Mouse (Mus musculus) frontal cortex, postnatal 25 days (tissue): ENCODE measurements around the gene Pla2g12b.

Experiments
- DNase-seq, 2 experiments: peaks; one replicate each; pipeline ENCODE4 v3.0.0; 2022; ENCODE audit warnings: low spot score in 2 of 2

Pla2g12b gene

DNA sequence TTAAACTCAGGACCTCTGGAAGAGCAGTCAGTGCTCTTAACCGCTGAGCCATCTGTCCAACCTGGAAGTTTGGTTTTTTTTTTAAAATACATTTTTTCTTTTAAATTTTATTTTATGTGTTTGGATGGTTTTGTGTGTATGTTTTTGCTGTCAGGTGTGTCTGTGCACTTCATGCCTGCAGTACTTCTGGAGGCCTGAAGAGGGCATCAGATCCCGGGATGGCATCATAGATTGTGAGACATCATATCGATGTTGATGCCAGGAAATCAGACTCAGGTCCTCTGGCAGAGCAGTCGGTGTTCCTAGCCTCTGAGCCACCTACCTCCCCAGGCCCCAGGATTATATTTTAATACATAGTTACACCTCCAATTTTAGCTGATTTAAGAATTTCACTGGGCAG is 10.3 kb downstream of the Pla2g12b start:
- no peak for DNase-seq

DNA sequence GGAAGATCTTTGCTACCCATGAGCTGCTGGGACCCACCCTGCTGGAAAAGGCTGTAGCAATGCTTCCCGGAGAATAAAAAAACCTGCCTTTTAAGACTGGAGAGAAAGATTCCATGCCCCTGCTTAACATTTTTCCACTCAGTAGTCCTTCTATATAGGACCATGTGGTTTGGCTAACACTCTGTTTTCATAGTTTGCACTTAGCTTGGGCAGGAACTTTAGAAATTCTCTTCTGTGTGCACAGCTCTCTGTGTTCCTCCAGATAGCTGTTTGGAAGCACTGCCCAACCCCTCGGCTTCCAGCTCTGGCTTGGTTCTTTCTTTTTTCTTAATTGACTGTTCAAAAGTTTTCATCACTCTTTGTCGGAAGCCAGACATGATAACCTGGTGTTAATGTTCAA is 13.2 kb downstream of the Pla2g12b start:
- DNase-seq = no peak

DNA sequence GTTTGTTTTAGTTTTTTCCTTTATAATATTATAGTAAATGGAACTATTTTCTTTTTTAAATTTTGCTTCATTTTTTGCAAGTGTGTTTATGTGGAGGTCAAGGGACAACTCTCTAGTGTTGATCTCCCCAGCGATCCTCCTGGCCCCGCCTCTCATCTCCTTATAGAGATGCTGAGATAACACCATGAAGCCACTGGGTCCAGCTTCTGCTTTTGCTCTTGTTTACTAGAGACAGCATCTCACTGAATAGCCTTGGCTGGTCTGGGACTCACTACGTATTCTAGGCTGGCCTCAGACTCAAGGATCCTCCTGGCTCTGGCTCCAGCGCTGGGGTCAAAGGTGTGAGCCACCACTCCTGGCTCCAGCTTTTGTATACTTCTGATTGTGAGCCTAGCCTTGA is 16.1 kb downstream of the Pla2g12b start:
- no peak for DNase-seq

DNA sequence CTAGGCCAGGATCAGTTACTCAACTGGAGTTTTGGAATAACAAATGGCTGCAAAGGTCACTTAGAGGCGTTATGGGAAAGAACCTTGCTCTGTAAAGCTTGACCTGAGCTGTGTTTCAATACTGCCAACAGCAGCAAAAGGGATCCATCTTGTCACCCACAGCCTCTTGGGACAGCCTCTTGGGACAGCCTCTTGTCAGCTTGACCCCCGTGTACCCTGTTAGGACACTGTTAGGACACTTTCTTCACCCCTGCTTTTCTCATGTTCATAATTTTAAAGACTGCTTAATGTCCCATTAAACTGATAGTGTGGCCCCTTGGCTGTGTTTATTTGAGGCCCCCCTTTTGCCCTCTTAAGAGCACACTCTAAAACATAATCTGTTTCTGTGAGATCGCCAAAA is 21.0 kb downstream of the Pla2g12b start:
- no peak for DNase-seq

DNA sequence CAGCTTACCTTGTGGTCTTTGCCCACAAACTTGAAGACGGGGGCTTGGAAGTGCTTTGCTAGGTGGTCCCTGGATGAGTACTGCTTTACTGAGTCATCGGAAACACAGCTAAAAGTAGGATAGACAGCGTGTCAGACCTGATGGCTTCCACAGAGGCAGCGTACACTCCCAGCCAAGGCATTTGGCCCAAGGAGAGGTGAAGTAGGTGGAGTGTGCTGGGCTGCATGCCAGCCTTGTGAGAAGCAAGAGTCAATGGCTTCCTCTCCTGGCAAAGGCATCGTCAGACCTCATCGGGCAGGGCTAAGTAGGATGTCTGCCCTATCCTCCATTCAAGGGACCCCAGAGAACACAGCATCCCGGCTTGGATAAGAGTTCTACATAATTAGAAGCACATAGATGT is 21.9 kb downstream of the Pla2g12b start:
- DNase-seq = no peak

DNA sequence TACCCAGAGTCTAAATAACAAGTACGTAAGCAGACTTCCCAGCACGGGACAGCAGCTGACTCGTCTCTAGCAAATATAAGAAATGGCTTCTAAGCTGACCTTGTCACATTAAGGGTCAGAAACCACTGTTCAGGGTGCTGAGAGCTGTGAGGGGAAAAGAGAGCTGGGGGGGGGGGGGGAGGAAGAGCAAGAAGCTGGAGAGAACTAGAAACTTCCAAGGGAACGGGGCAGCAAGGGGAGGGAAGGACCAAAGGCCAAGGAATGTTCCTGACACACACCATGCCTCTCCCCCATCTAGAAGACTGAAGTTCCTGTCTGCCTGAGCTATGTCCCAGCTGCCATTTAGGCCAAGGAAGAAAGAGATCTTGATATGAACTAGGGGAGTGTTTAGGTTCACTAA is 22.9 kb downstream of the Pla2g12b start:
- DNase-seq = no peak

DNA sequence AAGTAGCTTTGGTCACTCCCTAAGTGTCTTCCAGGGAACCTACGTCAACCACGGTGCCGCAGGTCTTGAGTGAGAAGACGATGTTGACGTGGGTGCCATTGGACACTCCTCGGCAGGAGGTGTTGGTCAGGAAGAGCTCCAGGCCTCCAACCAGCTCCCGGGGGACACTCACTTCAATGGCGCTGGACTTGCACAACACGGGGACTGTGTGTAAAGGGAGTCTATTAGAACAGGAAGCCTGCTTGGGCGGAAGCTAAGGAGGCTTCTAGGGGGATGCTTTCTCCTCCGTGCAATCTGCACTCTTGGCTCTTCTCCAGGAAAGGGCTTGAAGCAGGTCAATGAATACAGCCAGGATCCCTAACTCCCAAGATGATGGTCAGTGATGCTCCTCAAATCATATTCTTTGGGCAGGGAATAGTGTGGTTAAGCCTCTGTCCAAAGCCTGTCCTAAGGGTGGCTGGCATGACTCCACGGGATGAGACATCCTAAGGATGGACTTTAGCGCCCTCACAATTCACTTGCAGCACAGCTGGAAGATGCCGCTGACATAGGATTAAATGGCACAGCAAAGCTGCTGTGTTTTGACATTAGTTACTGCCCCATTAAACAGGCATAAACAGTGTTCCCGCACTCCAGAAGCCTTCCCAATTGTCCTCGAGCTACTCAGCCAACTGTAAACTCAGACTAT is 26.1 kb downstream of the Pla2g12b start:
- no peak for DNase-seq

DNA sequence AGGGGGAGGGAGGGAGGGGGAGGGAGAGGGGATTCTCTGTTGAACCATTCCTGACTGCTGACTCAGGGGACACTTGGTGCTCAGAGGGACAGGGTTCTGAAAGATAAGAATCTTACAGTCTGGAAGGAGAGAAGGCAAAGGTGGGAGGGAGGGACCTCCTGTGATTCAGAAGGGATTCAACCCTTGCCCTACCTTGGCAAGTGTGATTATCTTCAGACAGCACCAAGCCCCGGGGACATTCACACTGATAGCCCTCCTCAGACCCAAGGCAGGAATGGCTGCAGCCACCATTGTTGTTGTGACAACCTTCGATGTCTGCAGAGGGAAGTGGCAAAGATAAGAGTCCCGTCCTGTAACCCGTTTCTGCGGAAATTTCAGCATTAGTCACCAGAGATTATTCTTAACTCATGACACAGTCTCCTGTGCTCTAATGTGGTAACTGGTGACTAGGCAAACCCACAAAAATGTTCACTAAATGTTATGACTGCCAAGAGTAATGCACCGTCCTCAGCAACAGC is 27.3 kb downstream of the Pla2g12b start:
- no peak for DNase-seq

DNA sequence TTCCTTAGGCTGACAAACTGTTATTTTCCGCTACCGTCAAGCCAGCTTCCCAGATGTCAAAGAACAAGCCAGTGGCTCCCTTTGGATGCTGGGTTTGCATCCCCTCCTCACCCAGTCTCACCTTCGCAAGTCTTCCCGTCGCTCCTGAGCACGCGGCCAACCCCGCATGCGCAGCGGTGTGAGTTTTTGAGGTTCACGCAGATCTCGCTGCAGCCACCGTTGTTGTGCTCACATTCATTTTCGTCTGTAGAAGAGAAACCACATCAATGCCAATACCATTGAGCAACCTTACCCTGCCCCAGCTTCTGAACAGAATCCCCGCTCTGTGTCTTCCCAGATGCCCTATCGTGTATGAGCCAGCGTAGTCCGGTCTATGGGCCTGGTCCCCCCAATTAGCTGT is 32.3 kb downstream of the Pla2g12b start:
- no peak for DNase-seq

DNA sequence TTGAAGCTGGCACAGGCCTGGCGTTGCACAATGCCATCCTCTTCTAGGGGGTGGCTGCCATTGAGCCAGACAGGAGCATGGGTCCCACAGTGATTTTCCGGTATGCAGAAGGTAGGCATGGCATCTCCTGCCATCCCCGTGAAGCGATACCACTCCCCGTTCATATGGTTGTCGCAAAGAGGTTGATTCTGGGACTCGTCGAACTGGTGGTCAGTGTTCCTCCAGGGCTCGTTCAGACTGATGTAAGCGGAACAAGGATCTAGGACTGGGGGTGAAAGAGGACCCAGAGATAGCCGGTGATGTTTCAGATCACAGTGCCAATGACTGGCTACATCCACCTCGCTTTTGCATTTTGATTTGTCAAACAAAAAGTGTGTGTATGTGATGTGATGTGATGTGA is 35.2 kb downstream of the Pla2g12b start:
- DNase-seq = no peak

DNA sequence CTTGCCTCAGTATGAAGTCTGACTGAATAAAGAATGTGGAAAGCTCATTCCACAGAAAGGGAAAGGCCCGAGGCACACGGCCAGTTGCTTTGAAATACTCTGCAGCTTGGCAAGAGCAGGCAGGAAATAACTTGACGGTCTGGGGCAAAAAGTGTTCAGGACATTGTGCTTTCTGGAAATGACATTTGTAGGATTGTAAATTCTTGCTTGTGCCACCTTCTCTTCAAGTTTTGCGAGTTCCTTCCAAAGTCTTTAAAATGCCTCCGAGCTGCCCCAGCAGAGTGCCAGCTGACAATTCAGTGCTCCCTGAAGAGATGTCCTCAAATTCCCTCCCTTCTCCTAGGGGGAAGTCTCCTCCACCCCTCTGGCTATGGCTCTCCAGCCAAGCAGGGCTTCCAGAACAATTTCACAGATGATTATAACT is 36.1 kb downstream of the Pla2g12b start:
- no peak for DNase-seq

DNA sequence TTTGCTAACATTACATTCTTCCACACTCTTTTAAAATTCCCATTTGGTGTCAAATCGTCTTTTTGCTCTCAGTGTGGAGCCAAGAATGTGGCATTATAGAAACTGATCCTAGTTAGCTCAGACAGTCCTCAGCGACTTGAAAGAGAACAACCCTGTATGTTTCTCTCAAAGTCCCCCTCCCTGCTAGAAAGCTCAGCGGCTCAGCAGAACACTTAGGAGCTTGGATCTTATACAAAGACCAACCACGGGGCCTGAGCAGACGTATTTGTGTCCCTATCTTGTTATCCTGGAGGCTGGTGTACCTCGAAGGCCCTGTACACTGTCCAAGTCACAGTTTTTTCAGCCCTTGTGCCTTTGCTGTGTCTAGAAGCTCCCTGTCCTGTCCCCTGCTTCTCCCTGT is 36.7 kb downstream of the Pla2g12b start:
- DNase-seq = no peak

DNA sequence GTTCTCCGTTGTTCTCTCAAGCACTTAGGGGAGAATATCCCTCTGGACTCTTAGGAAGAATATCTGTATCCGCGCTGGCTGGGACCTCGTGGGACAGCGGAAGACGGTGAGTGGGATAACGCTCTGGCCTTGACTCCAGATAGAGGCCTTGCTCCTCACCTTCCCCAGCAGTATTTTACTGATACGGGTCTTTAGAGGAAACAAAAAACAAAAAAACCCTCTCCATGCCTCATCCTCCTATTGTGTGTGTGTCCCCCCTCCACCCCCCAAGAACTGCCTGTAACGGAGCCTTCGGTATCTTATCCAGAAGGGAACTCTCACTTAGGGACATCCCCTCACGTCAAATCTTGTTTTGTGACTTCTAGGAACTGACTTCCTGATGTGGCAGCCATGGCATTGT is 38.3 kb downstream of the Pla2g12b start, which contains the start of gene Oit3:
TSS of gene Oit3 (minus strand) at position 44 of the 400 bp plus-strand sequence.
- no peak for DNase-seq

DNA sequence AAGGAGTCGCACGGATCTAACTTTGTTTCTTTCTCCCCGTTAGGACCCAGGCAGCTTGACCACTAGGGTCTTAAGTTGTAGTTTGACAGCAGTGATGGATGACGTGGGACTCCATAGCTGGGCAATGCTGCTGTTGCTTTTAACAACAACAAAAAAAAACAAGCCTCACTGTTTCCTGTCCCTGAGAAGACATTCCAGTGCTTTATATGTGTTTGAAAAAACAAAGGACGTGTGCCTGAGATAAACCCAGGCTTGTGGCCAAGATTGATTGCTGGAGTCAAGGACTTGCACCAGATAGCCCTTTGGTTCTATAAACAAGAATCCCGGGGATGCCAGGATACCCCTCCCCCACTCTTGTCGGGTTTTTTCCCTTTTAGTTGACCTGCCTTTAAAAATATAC is 39.8 kb downstream of the Pla2g12b start:
- DNase-seq = no peak

DNA sequence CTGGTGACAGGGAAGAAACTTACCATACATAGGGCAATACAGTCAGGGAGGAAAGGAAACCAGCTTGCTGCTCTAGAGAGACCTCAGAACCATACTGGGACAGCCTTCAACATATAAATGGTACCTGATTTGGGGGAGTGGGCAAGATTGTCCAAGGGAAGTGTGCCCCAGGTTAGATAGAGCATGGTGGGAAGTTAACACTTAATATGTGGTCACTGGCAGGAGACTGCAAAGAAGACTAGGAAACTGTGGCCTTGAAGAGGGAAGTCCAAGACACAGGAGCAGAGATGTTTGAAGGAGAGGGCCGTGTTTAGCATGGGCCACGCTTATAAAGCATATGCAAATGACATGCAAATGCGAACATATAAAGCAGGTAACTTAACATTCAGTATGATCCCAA is 40.6 kb downstream of the Pla2g12b start:
- DNase-seq = no peak

DNA sequence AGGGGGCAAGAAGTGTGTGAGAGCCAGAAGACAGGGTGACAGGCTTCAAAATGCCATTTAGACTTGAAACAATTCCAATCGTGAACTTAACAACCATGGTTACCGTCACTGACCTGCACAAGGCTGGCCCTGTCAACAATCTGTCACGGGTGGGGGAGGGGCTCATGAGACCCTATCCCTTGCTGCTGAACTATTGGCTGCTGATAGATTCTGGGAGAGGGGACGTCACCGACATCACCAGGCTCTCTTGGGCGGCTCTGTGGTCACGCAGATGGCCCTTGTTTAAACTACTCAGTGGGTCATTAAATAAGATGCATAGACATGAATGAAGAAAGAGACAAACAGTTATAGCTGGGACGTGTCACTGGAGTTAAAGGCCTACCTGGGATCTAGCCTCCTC is 41.2 kb downstream of the Pla2g12b start:
- no peak for DNase-seq

DNA sequence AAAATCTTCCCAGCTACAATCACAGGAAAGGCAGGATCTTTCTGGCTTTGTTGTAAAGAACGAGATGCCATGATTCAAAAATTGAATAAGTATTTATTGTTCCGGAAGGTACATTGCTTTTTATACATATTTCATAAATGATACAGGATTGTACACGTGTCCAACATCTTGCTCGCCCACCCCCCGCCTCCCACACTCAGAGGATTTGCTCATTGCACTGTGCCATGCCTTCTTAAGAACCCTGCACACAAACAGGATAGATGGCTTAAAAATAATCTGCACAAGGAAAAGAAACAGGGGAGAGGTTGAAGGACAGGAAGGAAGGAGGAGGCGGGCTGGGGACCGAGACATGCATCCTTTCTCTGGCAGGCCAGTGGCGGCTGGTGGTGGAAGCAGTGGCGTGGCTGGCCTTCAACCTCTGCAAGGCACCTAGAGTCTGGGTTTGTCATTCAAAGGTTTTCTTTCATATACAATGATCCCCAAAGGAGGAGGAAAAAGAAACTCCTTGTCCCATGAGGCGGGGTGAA is 43.5 kb downstream of the Pla2g12b start:
- DNase-seq = no peak

DNA sequence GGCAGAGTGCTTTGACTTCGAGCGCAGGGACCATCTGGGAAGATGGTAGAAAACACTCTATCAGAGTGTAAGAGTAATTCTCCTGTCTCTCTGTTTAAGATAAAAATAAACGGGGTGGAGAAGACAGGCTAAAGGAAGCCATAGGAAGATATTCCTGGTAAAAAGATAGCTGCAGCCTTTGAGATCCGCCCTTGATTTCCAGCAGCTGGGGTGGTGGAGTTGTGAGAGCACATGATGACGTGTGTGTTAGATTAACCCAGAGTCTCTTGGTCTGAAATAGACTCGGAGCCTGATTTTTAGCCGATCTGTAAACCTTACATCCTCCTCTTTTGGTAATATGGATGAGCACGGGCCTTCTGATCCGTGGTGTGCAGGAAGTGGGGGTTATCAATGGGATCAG is 44.1 kb downstream of the Pla2g12b start:
- DNase-seq = no peak

DNA sequence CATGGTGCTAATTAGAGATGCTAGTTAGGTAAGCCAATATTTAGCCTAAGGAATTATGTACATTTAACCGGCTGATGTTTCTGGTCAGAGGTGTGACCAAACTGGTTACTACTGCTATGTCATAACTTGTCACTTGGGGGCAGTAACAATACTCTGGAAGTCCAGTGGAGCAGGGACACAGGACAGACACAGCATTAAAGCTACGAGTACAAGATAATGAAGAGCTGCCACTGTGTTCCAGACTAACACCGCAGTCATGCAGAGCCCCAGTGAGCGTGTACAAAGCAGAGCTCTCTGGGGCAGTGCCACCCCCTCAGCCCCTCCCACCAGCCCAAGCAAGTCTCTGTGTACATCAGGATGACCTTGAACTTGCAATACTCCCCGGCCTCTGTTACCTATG is 48.4 kb downstream of the Pla2g12b start:
- DNase-seq = no peak

DNA sequence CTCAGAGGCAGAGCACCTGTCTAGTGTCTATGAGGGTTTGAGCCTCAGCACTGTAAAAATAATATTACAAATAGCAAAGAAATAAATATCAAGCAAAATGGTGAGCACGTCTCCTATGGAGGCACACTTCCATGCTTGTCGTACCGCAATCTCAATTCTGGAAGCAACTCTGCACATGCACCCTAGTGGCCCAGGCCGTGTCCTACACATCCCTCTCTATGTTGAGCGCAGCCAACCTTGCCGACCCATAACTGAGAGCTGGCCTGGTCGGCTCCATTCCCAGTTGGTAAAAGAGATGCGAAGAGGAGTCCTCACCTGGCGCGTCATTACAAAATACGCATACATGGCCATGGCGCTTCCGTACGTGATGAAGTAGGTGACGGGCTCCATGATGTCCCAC is 51.2 kb downstream of the Pla2g12b start:
- DNase-seq = no peak

DNA sequence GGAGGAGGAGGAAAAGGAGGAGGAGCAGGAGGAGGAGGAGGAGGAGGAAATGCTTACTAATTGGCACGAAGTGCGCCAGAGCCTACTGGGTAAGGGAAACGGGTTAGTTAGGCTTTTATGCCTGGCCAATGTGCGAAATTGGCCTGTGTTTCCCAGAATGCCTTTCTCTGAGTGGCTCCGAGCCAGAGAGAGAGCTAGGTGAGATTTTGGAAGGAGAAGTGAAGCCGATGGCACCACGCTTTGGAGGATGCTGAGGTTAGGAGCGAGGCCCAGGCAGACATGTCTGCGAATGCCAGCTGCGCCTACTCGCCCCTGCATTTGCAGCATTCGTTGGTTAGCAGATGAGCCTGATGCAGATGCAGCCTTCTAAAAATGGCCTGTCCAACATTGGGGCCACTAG is 56.3 kb downstream of the Pla2g12b start:
- peak in 1 of 2 experiments; percentile 37 for DNase-seq

DNA sequence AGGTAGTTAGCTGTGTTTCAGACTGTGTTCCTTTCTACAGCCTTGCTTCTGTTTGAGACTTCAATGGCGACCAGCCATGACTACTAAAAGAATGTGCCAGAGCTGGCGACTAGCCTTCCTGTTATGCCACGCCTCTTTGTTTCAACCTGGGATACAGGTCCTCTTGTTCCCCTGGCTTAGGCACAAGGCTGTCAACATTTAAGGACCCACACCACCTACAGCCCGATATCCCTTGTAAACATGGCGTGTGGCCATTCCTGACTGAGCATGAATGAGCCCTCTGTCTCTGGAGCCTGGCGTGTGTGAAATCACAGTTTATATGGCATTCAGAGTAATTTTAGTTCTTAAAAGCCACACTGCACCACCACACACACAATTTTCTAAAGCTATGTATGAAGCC is 58.8 kb downstream of the Pla2g12b start:
- no peak for DNase-seq

DNA sequence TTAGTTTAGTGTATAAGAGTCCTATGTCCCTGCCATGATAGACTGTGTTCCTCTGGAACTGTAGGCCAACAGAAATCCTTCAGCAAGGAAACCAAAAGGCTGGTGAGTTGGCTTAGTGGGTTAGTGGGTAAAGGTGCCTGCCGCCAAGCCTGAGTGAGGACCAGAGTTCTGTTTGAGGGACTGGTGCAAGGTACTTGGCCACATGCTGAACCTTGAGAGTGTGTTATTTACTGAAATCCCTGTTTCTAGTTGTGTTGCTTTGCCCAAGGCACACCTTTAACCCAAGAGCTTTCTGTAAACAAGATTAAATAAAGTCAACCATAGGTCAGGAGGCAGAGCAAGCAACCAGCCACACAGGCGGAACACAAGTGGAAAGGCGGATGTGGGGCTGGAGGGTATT is 62.1 kb downstream of the Pla2g12b start:
- no peak for DNase-seq

DNA sequence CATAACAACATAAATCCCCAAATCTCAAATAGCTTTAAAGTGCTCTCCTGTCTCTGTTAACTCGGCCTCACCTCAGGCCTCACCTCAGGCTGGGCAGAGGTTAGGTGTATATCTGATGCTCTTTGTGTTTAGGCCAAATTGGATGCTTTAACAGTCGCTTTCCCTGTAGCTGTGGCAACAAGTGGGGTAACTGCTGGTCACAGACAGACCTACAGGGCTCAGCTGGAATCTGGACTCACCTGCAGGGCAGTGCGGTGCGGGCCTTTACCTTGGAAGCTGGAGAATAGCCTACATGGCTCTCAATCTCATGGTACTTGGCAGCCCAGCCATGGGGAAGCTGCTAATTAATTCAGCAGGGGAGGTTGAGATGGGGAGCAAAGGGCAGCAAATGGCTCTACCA is 63.2 kb downstream of the Pla2g12b start:
- no peak for DNase-seq
